Mouse (Mus musculus): ENCODE measurements around the gene Ppp1r12b. TPM values are rescaled to one million over a fixed set of nuclear protein-coding genes. Genes with fewer than 3 reads are reported as not detected.

Ppp1r12b gene
- total RNA-seq, 2 experiments from 2014 or later, result 6.7 to 10.3 TPM

- ATAC-seq (replicated peaks; ENCODE audit: low FRiP score, low TSS enrichment, poor library complexity, severe bottlenecking), result no peak
Observed at GRCm38 (mm10) chr1:134947590-134947989, 8.2 kb downstream of the Ppp1r12b start.

DNA sequence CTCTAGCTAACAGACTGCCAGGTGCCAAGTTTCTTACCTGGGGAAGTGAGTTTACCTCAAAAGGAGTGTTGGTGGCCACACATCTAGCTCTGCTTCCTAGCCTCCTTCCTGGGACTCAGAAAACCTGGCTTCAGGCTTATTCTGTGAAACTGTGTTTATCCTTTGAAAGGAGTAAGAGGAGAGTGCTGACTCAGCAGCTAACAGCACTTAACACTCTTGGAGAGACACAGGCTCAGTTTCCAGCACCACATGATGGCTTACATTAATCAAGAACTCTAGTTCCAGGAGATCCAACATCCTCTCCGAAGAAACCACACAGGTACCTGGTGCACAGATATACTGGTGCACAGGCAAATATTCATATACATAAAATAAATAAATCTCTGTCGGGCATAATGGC lies 12.8 kb downstream of the Ppp1r12b start:
- ATAC-seq (replicated peaks; ENCODE audit: low FRiP score, low TSS enrichment, poor library complexity, severe bottlenecking), result no peak

- no peak for ATAC-seq (replicated peaks; ENCODE audit: low FRiP score, low TSS enrichment, poor library complexity, severe bottlenecking)
Observed at GRCm38 (mm10) chr1:134940863-134941262, 14.9 kb downstream of the Ppp1r12b start.

DNA sequence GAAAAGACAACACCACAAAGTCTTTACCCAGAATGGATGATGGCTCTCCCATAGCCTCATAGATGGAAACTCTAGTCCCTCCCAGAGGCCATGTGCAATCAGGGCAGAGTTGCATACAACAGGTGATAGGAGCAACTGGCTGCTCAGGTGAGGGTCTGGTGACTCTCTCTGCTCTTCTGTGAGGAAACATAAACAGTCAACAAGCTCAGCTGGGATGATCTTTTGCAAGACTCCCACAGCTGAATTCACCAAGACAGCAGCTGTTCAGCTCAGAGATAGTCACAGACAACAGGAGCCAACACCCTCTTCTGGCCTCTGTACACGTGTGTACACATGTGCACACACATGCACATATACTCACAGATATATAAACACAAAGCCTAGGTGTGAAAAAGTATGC lies 17.5 kb downstream of the Ppp1r12b start:
- ATAC-seq (replicated peaks; ENCODE audit: low FRiP score, low TSS enrichment, poor library complexity, severe bottlenecking), result no peak

- ATAC-seq (replicated peaks; ENCODE audit: low FRiP score, low TSS enrichment, poor library complexity, severe bottlenecking), result no peak
Observed at GRCm38 (mm10) chr1:134936335-134936734, 19.4 kb downstream of the Ppp1r12b start.

DNA sequence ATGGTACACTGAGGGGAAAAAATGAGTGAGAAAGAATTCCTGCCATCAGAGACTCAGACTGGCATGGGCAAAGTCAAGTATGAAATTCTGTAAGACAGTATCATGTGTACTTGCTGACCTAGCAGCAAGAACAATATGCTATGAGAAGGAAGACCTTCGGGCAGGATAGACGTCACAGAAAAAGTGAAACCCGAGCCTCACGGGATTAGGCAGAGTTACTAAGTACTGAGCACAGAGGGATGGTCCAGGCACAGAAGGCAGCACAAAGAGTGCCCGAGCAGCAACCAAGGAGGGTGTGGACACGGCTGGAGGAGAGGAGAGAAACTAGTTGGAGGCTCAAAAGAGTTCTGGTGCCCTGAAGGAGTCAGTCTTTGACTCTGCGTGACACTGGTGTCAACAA lies 23.3 kb downstream of the Ppp1r12b start:
- ATAC-seq (replicated peaks; ENCODE audit: low FRiP score, low TSS enrichment, poor library complexity, severe bottlenecking), result no peak

DNA sequence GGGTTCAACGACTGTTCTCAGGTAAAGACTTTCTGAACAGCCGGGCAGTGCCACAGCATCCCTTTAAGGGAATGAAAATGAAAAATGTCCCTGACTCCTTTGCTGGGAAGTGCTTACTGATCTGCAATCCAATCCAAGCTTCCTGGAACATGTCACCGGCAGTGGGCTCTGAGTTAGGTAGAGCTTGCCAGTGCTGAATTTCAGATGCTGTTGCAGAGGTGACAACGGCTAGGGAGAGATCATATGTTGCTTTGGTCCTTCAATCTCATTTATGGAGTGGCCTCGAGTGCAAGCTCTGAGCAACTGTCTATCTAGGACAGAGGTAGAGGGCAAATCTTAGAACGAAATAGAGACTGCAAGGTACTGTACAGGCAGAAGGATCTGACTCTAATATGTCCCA lies 36.7 kb downstream of the Ppp1r12b start:
- no peak for ATAC-seq (replicated peaks; ENCODE audit: low FRiP score, low TSS enrichment, poor library complexity, severe bottlenecking)

DNA sequence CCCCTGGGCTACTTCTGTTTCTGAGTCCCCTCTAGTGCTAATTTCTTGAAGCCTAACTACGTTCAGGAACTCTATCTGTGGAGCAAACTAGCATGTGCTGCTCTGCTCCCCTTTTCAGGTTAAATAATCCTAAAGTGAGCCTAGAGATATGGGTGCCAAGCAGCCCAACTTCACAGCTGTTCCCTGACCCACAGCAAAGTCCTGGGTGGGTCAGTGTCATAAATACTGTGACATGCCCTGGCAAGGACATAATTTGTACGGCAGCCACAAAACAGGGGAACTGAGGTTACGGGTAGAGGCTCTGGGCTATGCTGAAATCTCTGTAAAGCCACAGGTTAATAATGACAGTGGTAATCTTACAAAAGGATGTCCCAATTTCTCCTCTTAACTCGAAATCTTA lies 40.3 kb downstream of the Ppp1r12b start:
- ATAC-seq (replicated peaks; ENCODE audit: low FRiP score, low TSS enrichment, poor library complexity, severe bottlenecking), result no peak

DNA sequence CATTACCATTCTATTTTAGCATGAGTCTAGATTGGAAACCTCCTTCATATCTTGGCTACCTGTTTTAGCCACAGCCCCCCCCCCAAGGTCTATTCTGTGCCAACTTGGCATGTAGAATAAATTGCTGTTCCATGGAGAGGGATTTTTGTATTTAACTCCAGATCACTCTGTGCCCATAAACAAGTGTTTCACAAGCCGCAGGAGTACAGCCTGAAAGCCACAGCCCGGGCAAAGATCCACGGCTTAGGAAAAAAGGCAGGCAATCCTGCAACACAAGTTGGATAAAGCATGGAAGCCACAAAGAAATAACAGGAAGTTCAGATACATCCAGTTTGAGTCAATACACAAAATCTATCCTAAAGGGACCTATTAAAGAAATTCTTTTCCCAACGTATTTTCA lies 42.2 kb downstream of the Ppp1r12b start:
- no peak for ATAC-seq (replicated peaks; ENCODE audit: low FRiP score, low TSS enrichment, poor library complexity, severe bottlenecking)

DNA sequence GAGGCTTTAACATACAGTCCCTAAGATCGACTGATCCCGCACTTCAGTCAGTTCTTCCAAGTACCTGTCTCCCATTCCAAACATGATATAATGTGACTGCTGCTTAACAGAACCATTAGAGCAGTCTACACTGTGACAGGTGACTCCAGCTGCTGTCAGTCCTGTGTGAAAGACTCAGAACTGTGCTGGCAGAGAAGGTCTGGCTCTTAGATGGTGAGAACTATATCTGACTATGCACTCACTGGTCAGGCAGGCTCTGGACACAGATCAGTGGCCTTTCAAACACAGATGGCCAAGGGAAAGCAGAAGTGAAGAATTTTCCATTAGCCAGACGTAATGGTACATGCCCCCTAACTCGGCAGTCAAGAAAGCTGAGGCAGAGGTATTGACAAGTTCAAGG lies 43.9 kb downstream of the Ppp1r12b start:
- ATAC-seq (replicated peaks; ENCODE audit: low FRiP score, low TSS enrichment, poor library complexity, severe bottlenecking), result no peak

DNA sequence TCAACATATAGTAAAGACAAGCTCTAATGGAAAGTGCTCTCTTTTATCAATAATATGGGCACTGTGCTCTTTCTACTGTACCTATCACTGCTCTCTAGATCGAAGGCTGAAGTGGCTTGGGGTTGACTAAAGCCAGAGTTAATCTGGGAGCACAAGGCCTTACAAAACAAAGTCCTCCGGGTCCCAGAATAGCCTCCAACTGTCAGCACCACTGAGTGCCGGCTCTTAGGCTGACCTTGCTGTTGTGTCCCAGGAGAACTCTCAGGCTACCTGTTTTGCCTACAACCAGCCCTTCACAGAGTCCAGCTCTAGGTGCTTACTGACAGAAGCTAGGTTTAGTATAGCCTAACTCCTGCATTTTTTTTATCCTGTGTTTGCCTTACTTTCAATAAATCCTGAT lies 45.7 kb downstream of the Ppp1r12b start:
- ATAC-seq (replicated peaks; ENCODE audit: low FRiP score, low TSS enrichment, poor library complexity, severe bottlenecking), result no peak

DNA sequence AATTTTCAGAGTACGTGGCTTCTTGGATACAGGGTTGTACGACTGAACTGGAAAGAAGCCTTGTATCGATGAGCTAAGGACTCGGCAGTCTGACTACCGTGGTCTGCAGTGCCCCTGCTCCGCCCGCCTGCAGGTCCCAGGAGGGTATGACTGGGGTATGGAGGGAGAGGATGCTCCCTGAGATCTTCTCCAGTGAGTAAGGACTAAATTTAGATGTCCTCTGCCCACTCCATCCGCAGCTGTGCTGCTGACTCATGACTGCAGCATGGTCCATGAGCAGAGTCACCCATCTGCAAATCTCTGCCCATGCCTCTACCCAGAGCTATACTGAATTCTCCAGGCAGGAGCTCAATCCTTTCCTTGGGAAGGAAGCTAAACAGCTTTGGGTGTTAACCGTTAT lies 46.3 kb downstream of the Ppp1r12b start:
- no peak for ATAC-seq (replicated peaks; ENCODE audit: low FRiP score, low TSS enrichment, poor library complexity, severe bottlenecking)

DNA sequence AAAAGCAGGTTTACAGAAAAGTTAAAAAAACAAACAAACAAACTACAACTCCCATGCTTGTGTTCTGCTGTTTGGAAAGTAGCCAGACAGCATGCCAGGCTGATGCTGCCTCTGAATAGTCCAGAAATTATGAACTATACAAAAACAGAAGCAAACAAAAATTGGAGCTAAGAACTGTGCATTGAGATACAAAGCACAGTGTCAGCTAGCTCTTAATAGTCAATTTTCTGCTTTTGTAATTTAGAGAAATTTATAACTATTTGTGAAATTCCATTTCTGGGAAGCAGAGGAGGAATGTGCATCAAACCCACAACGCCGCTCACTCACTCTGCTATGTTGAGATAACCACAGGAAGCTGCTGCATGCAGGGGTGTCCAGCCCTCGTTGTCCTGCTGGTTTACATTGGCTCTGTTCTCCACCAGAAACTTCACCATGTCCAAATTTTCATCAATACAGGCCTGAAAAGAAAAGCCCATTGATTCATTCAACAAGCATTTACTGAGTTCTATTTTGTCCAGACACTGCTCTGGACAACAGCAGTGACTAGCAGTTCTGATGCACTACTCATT lies 53.6 kb downstream of the Ppp1r12b start:
- ATAC-seq (replicated peaks; ENCODE audit: low FRiP score, low TSS enrichment, poor library complexity, severe bottlenecking), result no peak

DNA sequence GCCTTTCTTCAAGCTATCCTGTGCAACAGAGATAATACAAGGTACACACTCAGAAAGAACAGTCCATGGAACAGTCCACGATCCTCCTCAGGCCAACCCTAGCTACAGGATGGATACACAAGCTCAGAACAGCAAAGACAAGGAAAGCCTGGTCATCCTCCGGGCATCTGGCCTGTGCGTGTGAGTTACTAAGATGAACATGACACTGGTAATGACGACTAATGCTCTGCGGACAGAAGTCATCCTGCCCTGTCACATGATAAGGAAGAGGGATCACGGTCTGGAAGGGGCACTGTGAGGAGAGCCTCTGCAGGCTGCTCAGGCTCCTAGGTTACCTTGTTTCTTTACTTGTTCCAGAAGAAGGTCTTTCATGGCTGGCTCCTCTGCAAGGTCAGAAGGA lies 59.7 kb downstream of the Ppp1r12b start:
- ATAC-seq (replicated peaks; ENCODE audit: low FRiP score, low TSS enrichment, poor library complexity, severe bottlenecking), result no peak

DNA sequence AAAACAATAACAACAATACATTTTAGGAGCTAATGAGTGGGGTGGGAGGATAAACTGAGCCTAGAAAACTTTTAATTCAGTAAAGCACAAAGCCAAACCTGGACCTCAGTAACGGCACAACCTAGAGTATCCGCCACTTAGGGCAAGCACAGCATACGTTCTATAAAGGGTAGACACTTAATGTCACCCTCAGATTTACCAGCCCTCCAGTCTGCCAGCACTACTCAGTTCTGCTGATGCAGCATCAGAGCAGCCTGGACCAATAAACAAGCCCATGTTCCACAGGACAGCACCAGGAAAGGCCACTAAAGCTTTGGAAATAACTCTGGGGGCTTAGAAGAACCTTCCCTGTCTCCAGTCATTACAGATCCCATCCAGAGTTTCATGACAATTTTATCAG lies 60.9 kb downstream of the Ppp1r12b start:
- ATAC-seq (replicated peaks; ENCODE audit: low FRiP score, low TSS enrichment, poor library complexity, severe bottlenecking), result no peak

GRCm38 (mm10) chr1:134891916-134892315 lies 63.8 kb downstream of the Ppp1r12b start:
- ATAC-seq (replicated peaks; ENCODE audit: low FRiP score, low TSS enrichment, poor library complexity, severe bottlenecking), result no peak

DNA sequence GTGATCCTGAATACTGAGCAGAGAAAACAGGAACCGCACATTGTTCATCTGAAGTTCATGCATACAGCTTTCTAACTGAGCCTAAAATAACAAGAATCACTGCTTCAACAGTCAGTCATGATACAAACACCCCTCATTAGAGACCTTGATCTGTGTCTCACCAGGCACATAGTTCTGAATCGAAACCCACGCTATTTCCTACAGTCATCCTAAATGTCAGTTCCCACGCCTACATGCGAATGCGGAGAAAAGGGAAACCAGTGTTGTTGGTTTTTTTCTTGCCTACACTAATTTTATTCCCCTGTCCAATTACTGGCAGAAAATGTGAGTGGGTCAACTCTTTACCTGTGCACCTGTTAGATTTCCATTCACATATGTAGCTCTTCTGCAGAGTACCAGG lies 66.1 kb downstream of the Ppp1r12b start:
- ATAC-seq (replicated peaks; ENCODE audit: low FRiP score, low TSS enrichment, poor library complexity, severe bottlenecking), result no peak

GRCm38 (mm10) chr1:134875800-134876199 lies 79.9 kb downstream of the Ppp1r12b start:
- peak; percentile 47; the same call in 1 of the 2 replicates for ATAC-seq (replicated peaks; ENCODE audit: low FRiP score, low TSS enrichment, poor library complexity, severe bottlenecking)

GRCm38 (mm10) chr1:134872678-134873077 lies 83.1 kb downstream of the Ppp1r12b start:
- ATAC-seq (replicated peaks; ENCODE audit: low FRiP score, low TSS enrichment, poor library complexity, severe bottlenecking), result no peak

DNA sequence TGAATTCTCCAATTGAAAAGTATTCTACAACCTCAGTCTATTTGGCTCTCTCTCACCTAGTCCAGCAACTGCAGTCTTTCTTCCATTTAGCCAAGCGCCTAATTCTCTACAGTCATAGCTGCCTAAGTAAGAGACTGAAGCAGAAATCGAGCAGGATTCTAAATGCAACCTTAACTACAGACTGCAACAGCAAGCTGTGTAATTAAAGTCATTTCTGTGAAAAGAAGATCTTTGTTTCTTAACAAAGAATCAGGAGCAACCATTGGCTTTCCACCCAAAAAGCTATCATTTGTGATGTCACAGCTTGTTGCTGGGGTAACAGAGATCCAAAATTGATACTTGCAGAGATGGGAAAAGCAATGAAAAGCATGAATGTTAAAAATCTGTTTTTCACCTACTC lies 89.3 kb downstream of the Ppp1r12b start:
- no peak for ATAC-seq (replicated peaks; ENCODE audit: low FRiP score, low TSS enrichment, poor library complexity, severe bottlenecking)

DNA sequence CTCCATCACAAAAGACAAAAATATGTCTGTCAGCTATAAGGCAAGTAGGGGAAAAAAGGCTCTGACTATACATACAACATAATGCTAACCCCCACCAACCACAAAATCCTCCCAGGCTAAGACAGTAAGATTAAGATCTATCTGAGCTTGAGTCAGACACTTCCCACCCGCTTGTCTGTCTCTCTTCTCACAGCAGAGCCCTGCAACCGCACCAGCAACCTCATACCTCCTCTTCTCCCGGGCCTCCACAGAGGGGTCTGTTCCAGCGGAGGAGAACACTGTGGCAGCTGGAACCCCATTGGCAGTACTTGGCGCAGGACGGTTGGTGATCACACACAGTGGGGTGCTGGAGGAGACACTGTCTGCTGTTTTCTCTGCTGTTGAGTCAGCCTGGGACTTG lies 90.2 kb downstream of the Ppp1r12b start:
- ATAC-seq (replicated peaks; ENCODE audit: low FRiP score, low TSS enrichment, poor library complexity, severe bottlenecking), result no peak

GRCm38 (mm10) chr1:134860538-134860937 lies 95.2 kb downstream of the Ppp1r12b start:
- ATAC-seq (replicated peaks; ENCODE audit: low FRiP score, low TSS enrichment, poor library complexity, severe bottlenecking), result no peak
